Mouse (Mus musculus): Measurements from ENCODE around the gene Zfp568. TPM values are rescaled to one million over a fixed set of nuclear protein-coding genes. Genes with fewer than 3 reads are reported as not detected.

Zfp568 gene
- polyA plus RNA-seq, 1 experiment from 2014 or later: 18.0 TPM

DNA sequence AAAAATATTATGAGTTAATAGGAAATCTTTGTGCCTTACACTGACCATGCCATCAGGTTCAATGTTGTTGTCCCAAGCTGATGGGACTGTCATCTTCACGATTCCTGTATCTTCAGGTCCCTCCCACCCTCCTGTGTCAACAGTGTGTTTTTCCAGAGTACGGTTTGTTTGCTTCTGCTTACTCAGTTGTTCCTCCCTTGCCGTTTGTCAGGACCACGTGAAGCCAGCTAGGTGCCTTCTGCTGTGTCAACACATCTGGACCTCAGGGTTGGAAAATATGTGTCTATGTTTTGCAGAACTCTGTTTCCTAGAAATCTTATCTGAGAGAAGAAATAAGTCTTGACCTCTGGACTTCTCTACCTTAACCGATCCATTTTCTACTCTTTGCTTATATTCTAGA lies 16.8 kb downstream of the Zfp568 start:
- Histone ChIP-seq H3K4me2 (replicated peaks; ENCODE audit: low read depth, low read length) (no peak overlapping the region), H3K27ac (ENCODE audit: low read depth, low read length) (no peak overlapping the region), H3K9ac (ENCODE audit: low read depth, low read length) (no peak overlapping the region), H3K4me1 (replicated peaks; ENCODE audit: control insufficient read depth, insufficient read depth, low read length) (no peaks in the 10 kb centered on the region), H3K4me3 (ENCODE audit: low read depth, low read length) (no peak overlapping the region), H3K27me3 (ENCODE audit: control insufficient read depth, insufficient read depth, low read length) (no peaks in the 10 kb centered on the region), H3K9me3 (ENCODE audit: control insufficient read depth, low read length) (no peaks in the 10 kb centered on the region), H3K36me3 (ENCODE audit: control insufficient read depth, insufficient read depth, low read length) (peaks cover 11% of the 10 kb centered on the region; the same call in 1 of the 2 replicates)
- DNase-seq (ENCODE audit: low spot score) (no peak), ATAC-seq (ENCODE audit: low FRiP score) (no peak)
- 93% methylated on average over 5 of the region's 5 CpGs for WGBS

DNA sequence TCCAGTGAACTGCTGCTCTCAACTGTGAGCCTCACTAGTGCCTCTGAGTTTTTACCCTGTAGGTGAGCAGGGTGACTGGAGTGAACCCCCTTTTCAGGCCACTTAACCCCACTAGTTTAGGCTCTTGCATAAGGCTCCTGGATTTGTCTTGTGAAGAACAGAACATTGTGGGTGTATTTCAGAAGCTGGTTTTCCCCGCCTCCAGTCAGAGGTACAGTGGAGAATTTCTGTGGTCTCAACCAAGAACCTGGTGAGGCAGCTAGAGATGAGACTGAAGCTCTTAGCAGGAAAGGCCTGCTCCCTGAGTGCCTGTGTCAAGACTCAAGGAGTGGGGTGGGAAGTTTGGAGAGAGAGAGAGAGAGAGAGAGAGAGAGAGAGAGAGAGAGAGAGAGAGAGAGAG lies 23.8 kb downstream of the Zfp568 start:
- Histone ChIP-seq H3K4me1 (replicated peaks; ENCODE audit: control insufficient read depth, insufficient read depth, low read length) (peaks cover 2% of the 10 kb centered on the region; the same call in 1 of the 2 replicates), H3K9ac (ENCODE audit: low read depth, low read length) (no peak overlapping the region), H3K27ac (ENCODE audit: low read depth, low read length) (no peak overlapping the region), H3K4me3 (ENCODE audit: low read depth, low read length) (no peak overlapping the region), H3K9me3 (ENCODE audit: control insufficient read depth, low read length) (no peaks in the 10 kb centered on the region), H3K27me3 (ENCODE audit: control insufficient read depth, insufficient read depth, low read length) (no peaks in the 10 kb centered on the region), H3K36me3 (ENCODE audit: control insufficient read depth, insufficient read depth, low read length) (no peaks in the 10 kb centered on the region), H3K4me2 (replicated peaks; ENCODE audit: low read depth, low read length) (no peak overlapping the region)
- no peak for ATAC-seq (ENCODE audit: low FRiP score)
- 92% methylated on average over 1 of the region's 1 CpGs for WGBS
- no peak for DNase-seq (ENCODE audit: low spot score)

DNA sequence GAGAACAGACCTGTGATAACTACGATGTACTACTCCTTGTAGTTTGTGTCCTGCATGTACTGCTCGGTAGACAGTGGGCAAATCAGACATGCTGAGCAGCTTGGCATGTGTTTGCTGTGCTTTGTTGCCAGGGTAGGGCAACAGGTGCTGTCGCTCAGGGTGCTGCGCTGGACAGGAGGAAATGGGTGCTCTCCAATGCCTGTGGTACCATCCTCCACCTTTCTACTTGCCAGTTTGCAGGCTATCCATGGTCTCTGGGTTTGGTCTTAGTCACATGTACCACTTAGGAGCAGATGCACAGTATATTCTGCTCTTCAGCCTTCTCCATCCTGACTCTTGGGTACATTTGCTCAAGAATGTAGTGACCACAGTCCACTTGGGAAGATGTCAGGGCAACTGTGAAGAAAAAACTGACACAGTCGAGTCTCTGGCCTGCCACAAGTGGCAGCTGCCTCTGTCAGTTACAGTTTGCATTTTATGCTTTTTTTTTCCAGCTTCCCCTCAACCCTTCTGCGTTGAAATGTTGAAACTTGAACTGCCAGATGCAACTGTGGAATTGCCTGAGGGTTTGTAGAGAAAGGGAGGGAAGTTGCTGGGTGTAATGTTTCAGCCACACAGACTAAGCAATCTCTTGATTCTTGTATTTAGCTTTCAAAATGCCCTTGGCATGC lies 24.4 kb downstream of the Zfp568 start:
- 84% methylated on average over 6 of the region's 6 CpGs for WGBS
- Histone ChIP-seq H3K27ac (ENCODE audit: low read depth, low read length) (no peak overlapping the region), H3K27me3 (ENCODE audit: control insufficient read depth, insufficient read depth, low read length) (no peaks in the 10 kb centered on the region), H3K4me3 (ENCODE audit: low read depth, low read length) (no peak overlapping the region), H3K36me3 (ENCODE audit: control insufficient read depth, insufficient read depth, low read length) (no peaks in the 10 kb centered on the region), H3K9me3 (ENCODE audit: control insufficient read depth, low read length) (no peaks in the 10 kb centered on the region), H3K4me1 (replicated peaks; ENCODE audit: control insufficient read depth, insufficient read depth, low read length) (peaks cover 2% of the 10 kb centered on the region; the same call in 1 of the 2 replicates), H3K4me2 (replicated peaks; ENCODE audit: low read depth, low read length) (no peak overlapping the region), H3K9ac (ENCODE audit: low read depth, low read length) (no peak overlapping the region)
- DNase-seq (ENCODE audit: low spot score) (no peak), ATAC-seq (ENCODE audit: low FRiP score) (no peak)

DNA sequence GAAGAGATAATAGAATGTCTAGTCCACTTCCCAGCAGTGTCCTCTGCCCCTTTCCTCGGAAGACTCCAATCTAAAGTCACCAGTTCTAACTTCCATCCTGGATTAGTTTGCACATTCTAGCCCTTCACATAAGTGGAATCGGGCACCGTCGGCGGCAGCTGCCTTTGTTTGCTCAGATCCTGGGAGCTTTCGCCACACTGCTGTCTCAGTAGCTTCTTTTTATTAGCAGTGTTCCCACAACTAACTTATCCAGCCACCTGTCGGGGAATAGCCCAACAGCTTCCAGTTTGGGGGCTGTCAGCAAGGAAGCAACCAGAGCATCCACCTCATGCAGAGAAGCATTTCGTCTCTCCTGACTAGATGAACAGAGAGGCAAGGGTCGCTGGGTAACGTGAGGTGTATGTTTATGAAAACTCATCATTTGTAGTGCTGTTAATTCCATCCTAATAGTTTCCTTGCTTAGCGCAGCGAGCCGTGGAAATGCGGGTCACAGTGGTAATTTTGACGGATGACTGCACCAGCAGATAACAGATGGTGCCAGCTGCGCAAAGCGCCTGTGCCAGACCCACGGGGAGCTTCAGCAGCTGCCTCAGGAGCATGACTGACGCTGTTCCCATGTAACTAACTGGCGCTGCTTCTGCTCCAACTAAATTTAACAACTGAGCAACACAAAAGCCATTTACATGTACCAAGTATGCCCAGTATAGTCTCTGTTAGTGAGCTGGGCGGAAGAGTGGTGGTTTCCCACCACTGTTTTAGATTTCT lies 25.7 kb downstream of the Zfp568 start:
- ATAC-seq (ENCODE audit: low FRiP score) (peak; percentile 83), DNase-seq (ENCODE audit: low spot score) (peak; percentile 59)
- Histone ChIP-seq H3K4me3 (ENCODE audit: low read depth, low read length) (no peak overlapping the region), H3K9ac (ENCODE audit: low read depth, low read length) (no peak overlapping the region), H3K4me2 (replicated peaks; ENCODE audit: low read depth, low read length) (no peak overlapping the region), H3K36me3 (ENCODE audit: control insufficient read depth, insufficient read depth, low read length) (no peaks in the 10 kb centered on the region; the same call in 1 of the 2 replicates), H3K27ac (ENCODE audit: low read depth, low read length) (peak overlapping the region; percentile 2; the same call in 1 of the 2 replicates), H3K27me3 (ENCODE audit: control insufficient read depth, insufficient read depth, low read length) (no peaks in the 10 kb centered on the region), H3K9me3 (ENCODE audit: control insufficient read depth, low read length) (no peaks in the 10 kb centered on the region), H3K4me1 (replicated peaks; ENCODE audit: control insufficient read depth, insufficient read depth, low read length) (peaks cover 2% of the 10 kb centered on the region; the same call in 1 of the 2 replicates)
- WGBS: 58% methylated on average over 21 of the region's 21 CpGs

GRCm38 (mm10) chr7:30010551-30011195 lies 26.9 kb downstream of the Zfp568 start:
- DNase-seq (ENCODE audit: low spot score): no peak
- Histone ChIP-seq H3K4me3 (ENCODE audit: low read depth, low read length) (no peak overlapping the region), H3K9ac (ENCODE audit: low read depth, low read length) (no peak overlapping the region), H3K36me3 (ENCODE audit: control insufficient read depth, insufficient read depth, low read length) (no peaks in the 10 kb centered on the region; the same call in 1 of the 2 replicates), H3K27me3 (ENCODE audit: control insufficient read depth, insufficient read depth, low read length) (no peaks in the 10 kb centered on the region), H3K9me3 (ENCODE audit: control insufficient read depth, low read length) (no peaks in the 10 kb centered on the region), H3K27ac (ENCODE audit: low read depth, low read length) (no peak overlapping the region; the same call in 1 of the 2 replicates), H3K4me1 (replicated peaks; ENCODE audit: control insufficient read depth, insufficient read depth, low read length) (peaks cover 2% of the 10 kb centered on the region; the same call in 1 of the 2 replicates), H3K4me2 (replicated peaks; ENCODE audit: low read depth, low read length) (no peak overlapping the region)
- ATAC-seq (ENCODE audit: low FRiP score): no peak
- WGBS: 85% methylated on average over 10 of the region's 10 CpGs

DNA sequence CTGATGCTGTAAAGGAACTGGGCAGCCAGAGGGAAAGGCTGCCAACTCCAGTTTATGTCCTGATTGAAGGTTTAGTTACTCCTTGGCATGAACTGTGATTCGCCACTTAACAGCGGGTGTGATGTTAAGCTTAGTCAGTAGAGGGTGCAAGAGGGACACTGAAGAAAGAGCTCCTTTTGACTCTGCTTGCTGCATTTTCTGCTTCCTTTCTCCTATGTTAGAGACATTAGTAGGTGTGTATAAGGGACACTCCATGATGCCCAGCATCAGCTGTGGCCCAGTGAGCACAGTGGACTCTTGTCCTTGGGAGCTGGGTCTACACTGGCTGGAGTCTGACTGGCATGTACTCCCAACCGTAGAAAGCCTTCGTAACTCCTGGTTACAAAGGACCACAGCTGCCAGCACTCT lies 29.2 kb downstream of the Zfp568 start:
- peak; percentile 20; the same call in 1 of the 2 replicates for ATAC-seq (ENCODE audit: low FRiP score)

DNA sequence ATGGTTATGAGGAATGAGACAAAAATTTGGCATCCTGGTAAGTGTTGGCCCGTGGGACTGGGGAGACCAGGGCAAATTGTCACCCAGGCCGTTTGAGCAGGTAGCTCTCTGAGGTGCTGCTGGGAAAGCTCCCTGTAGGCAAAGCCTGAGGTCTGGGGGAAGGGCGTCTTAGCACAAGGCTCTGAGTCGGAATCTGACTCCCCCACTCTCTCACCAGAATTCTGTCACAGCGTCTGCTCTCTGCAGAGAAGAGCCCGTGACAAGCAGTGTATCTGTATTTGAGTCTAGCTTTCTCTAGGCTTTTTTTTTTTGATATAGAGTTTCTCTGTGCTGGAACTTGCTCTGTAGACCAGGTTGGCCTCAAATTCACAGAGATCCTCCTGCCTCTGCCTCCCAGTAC lies 33.5 kb downstream of the Zfp568 start:
- Histone ChIP-seq H3K9me3 (ENCODE audit: control insufficient read depth, low read length) (no peaks in the 10 kb centered on the region), H3K36me3 (ENCODE audit: control insufficient read depth, insufficient read depth, low read length) (peaks cover 18% of the 10 kb centered on the region), H3K9ac (ENCODE audit: low read depth, low read length) (no peak overlapping the region), H3K27me3 (ENCODE audit: control insufficient read depth, insufficient read depth, low read length) (no peaks in the 10 kb centered on the region), H3K4me3 (ENCODE audit: low read depth, low read length) (no peak overlapping the region), H3K4me1 (replicated peaks; ENCODE audit: control insufficient read depth, insufficient read depth, low read length) (no peaks in the 10 kb centered on the region), H3K27ac (ENCODE audit: low read depth, low read length) (no peak overlapping the region), H3K4me2 (replicated peaks; ENCODE audit: low read depth, low read length) (no peak overlapping the region)
- DNase-seq (ENCODE audit: low spot score) (no peak), ATAC-seq (ENCODE audit: low FRiP score) (no peak)
- 93% methylated on average over 6 of the region's 6 CpGs for WGBS

More for the DNA sequence above, 29.2 kb downstream of the Zfp568 start:
- H3K9ac ChIP-seq (ENCODE audit: low read depth, low read length): no peak overlapping the region
- no peak overlapping the region for H3K27ac ChIP-seq (ENCODE audit: low read depth, low read length)
- H3K4me1 ChIP-seq (replicated peaks; ENCODE audit: control insufficient read depth, insufficient read depth, low read length): peaks cover 2% of the 10 kb centered on the region; the same call in 1 of the 2 replicates
- no peaks in the 10 kb centered on the region for H3K9me3 ChIP-seq (ENCODE audit: control insufficient read depth, low read length)
- no peak overlapping the region for H3K4me3 ChIP-seq (ENCODE audit: low read depth, low read length)
- no peaks in the 10 kb centered on the region for H3K27me3 ChIP-seq (ENCODE audit: control insufficient read depth, insufficient read depth, low read length)
- H3K4me2 ChIP-seq (replicated peaks; ENCODE audit: low read depth, low read length): no peak overlapping the region
- 85% methylated on average over 4 of the region's 4 CpGs for WGBS
- DNase-seq (ENCODE audit: low spot score): peak; percentile 60
- peaks cover 10% of the 10 kb centered on the region for H3K36me3 ChIP-seq (ENCODE audit: control insufficient read depth, insufficient read depth, low read length)

DNA sequence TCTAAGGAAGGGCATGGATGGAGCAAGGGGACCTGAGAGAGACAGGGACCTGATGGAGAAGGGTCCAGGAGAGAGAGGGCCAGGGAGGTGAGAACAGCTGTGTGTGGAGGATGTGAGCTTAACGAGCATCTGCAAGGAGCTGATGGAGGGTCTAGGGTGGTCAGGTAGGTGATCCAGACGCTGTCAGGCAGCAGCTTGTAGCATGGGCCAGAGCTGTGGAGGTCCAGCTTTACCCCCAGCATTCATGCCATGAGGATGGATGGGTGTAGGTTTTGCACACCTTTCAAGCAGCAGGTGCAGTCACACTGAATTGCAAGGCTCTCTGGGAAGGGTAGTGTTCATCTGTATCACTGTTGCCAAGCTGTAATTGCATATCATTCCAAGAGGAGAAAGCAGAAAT lies 35.8 kb downstream of the Zfp568 start:
- H3K9ac ChIP-seq (ENCODE audit: low read depth, low read length): no peak overlapping the region
- ATAC-seq (ENCODE audit: low FRiP score): no peak
- H3K27ac ChIP-seq (ENCODE audit: low read depth, low read length): no peak overlapping the region
- no peaks in the 10 kb centered on the region for H3K9me3 ChIP-seq (ENCODE audit: control insufficient read depth, low read length)
- H3K4me3 ChIP-seq (ENCODE audit: low read depth, low read length): no peak overlapping the region
- no peaks in the 10 kb centered on the region for H3K4me1 ChIP-seq (replicated peaks; ENCODE audit: control insufficient read depth, insufficient read depth, low read length)
- 87% methylated on average over 2 of the region's 2 CpGs for WGBS
- no peak for DNase-seq (ENCODE audit: low spot score)
- no peaks in the 10 kb centered on the region for H3K27me3 ChIP-seq (ENCODE audit: control insufficient read depth, insufficient read depth, low read length)
- H3K36me3 ChIP-seq (ENCODE audit: control insufficient read depth, insufficient read depth, low read length): peaks cover 34% of the 10 kb centered on the region
- H3K4me2 ChIP-seq (replicated peaks; ENCODE audit: low read depth, low read length): no peak overlapping the region

All from hindbrain, embryonic 11.5 days (tissue).